Mouse (Mus musculus): Measurements from ENCODE around the gene Fars2. TPM values are rescaled to one million over a fixed set of nuclear protein-coding genes. Genes with fewer than 3 reads are reported as not detected.
"Not testable (repeated sequence)": the region's sequence is repeated elsewhere in the genome, so short reads cannot be mapped to it uniquely, and the experiment has no call there.

Fars2 gene
- polyA plus RNA-seq, 1 experiment from 2014 or later: 26.5 TPM

- Histone ChIP-seq H3K36me3 (replicated peaks) (no peaks in the 10 kb centered on the region), H3K27ac (no peak overlapping the region), H3K9me3 (no peaks in the 10 kb centered on the region), H3K27me3 (ENCODE audit: poor library complexity, severe bottlenecking) (no peaks in the 10 kb centered on the region), H3K4me3 (no peak overlapping the region), H3K4me1 (peaks cover 6% of the 10 kb centered on the region)
- 88% methylated on average over 11 of the region's 11 CpGs for WGBS
- no peak for DNase-seq (ENCODE audit: extremely low spot score, low spot score)
Observed at GRCm38 (mm10) chr13:36369400-36369799, 252.2 kb downstream of the Fars2 start.

GRCm38 (mm10) chr13:36383236-36383635, 266.0 kb downstream of the Fars2 start:
- no peak for DNase-seq (ENCODE audit: extremely low spot score, low spot score)
- H3K27ac ChIP-seq: no peak overlapping the region
- no peak overlapping the region for H3K4me3 ChIP-seq
- 87% methylated on average over 2 of the region's 2 CpGs for WGBS
- no peaks in the 10 kb centered on the region for H3K4me1 ChIP-seq
- H3K27me3 ChIP-seq (ENCODE audit: poor library complexity, severe bottlenecking): no peaks in the 10 kb centered on the region
- no peaks in the 10 kb centered on the region for H3K36me3 ChIP-seq (replicated peaks)
- no peaks in the 10 kb centered on the region for H3K9me3 ChIP-seq

- Histone ChIP-seq H3K9me3 (no peaks in the 10 kb centered on the region), H3K4me3 (no peak overlapping the region), H3K27ac (no peak overlapping the region), H3K27me3 (ENCODE audit: poor library complexity, severe bottlenecking) (no peaks in the 10 kb centered on the region), H3K36me3 (replicated peaks) (no peaks in the 10 kb centered on the region), H3K4me1 (no peaks in the 10 kb centered on the region)
- 89% methylated on average over 5 of the region's 5 CpGs for WGBS
- DNase-seq (ENCODE audit: extremely low spot score, low spot score): no peak
Observed at GRCm38 (mm10) chr13:36386074-36386473, 268.9 kb downstream of the Fars2 start.

- H3K36me3 ChIP-seq (replicated peaks): no peaks in the 10 kb centered on the region
- no peaks in the 10 kb centered on the region for H3K9me3 ChIP-seq
- DNase-seq (ENCODE audit: extremely low spot score, low spot score): no peak
- H3K4me3 ChIP-seq: no peak overlapping the region
- no peaks in the 10 kb centered on the region for H3K27me3 ChIP-seq (ENCODE audit: poor library complexity, severe bottlenecking)
- H3K27ac ChIP-seq: no peak overlapping the region
- no peaks in the 10 kb centered on the region for H3K4me1 ChIP-seq
- 88% methylated on average over 7 of the region's 7 CpGs for WGBS
Observed at GRCm38 (mm10) chr13:36391936-36392335, 274.7 kb downstream of the Fars2 start.

GRCm38 (mm10) chr13:36392666-36393065, 275.5 kb downstream of the Fars2 start:
- DNase-seq (ENCODE audit: extremely low spot score, low spot score): no peak
- no peaks in the 10 kb centered on the region for H3K4me1 ChIP-seq
- WGBS: 82% methylated on average over 4 of the region's 4 CpGs
- H3K9me3 ChIP-seq: no peaks in the 10 kb centered on the region
- no peak overlapping the region for H3K4me3 ChIP-seq
- no peaks in the 10 kb centered on the region for H3K36me3 ChIP-seq (replicated peaks)
- H3K27me3 ChIP-seq (ENCODE audit: poor library complexity, severe bottlenecking): no peaks in the 10 kb centered on the region
- H3K27ac ChIP-seq: no peak overlapping the region

GRCm38 (mm10) chr13:36401011-36401410, 283.8 kb downstream of the Fars2 start:
- no peak overlapping the region for H3K27ac ChIP-seq
- H3K9me3 ChIP-seq: no peaks in the 10 kb centered on the region
- H3K27me3 ChIP-seq (ENCODE audit: poor library complexity, severe bottlenecking): no peaks in the 10 kb centered on the region
- H3K4me1 ChIP-seq: no peaks in the 10 kb centered on the region
- no peak overlapping the region for H3K4me3 ChIP-seq
- no peak for DNase-seq (ENCODE audit: extremely low spot score, low spot score)
- WGBS: 87% methylated on average over 2 of the region's 2 CpGs
- no peaks in the 10 kb centered on the region for H3K36me3 ChIP-seq (replicated peaks)

- Histone ChIP-seq H3K4me1 (peaks cover 8% of the 10 kb centered on the region; the same call in 1 of the 2 replicates), H3K36me3 (replicated peaks) (no peaks in the 10 kb centered on the region), H3K4me3 (no peak overlapping the region), H3K9me3 (no peaks in the 10 kb centered on the region), H3K27me3 (ENCODE audit: poor library complexity, severe bottlenecking) (no peaks in the 10 kb centered on the region), H3K27ac (no peak overlapping the region)
- DNase-seq (ENCODE audit: extremely low spot score, low spot score): no peak
- 83% methylated on average over 1 of the region's 1 CpGs for WGBS
Observed at GRCm38 (mm10) chr13:36413276-36413675, 296.1 kb downstream of the Fars2 start.

GRCm38 (mm10) chr13:36415176-36415575, 298.0 kb downstream of the Fars2 start:
- DNase-seq (ENCODE audit: extremely low spot score, low spot score): no peak
- Histone ChIP-seq H3K27me3 (ENCODE audit: poor library complexity, severe bottlenecking) (no peaks in the 10 kb centered on the region), H3K36me3 (replicated peaks) (no peaks in the 10 kb centered on the region), H3K9me3 (no peaks in the 10 kb centered on the region), H3K27ac (no peak overlapping the region), H3K4me1 (peaks cover 8% of the 10 kb centered on the region; the same call in 1 of the 2 replicates), H3K4me3 (no peak overlapping the region)
- WGBS: 96% methylated on average over 1 of the region's 1 CpGs

- H3K9me3 ChIP-seq: no peaks in the 10 kb centered on the region
- H3K4me1 ChIP-seq: peaks cover 8% of the 10 kb centered on the region; the same call in 1 of the 2 replicates
- no peak overlapping the region for H3K27ac ChIP-seq
- WGBS: 75% methylated on average over 4 of the region's 4 CpGs
- no peak overlapping the region for H3K4me3 ChIP-seq
- no peak for DNase-seq (ENCODE audit: extremely low spot score, low spot score)
- H3K36me3 ChIP-seq (replicated peaks): no peaks in the 10 kb centered on the region
- H3K27me3 ChIP-seq (ENCODE audit: poor library complexity, severe bottlenecking): no peaks in the 10 kb centered on the region
Observed at GRCm38 (mm10) chr13:36416546-36416945, 299.3 kb downstream of the Fars2 start.

GRCm38 (mm10) chr13:36419357-36419756, 302.1 kb downstream of the Fars2 start:
- Histone ChIP-seq H3K36me3 (replicated peaks) (no peaks in the 10 kb centered on the region), H3K9me3 (no peaks in the 10 kb centered on the region; the same call in 1 of the 2 replicates), H3K4me1 (peaks cover 8% of the 10 kb centered on the region; the same call in 1 of the 2 replicates), H3K27me3 (ENCODE audit: poor library complexity, severe bottlenecking) (no peaks in the 10 kb centered on the region), H3K27ac (no peak overlapping the region), H3K4me3 (no peak overlapping the region)
- no peak for DNase-seq (ENCODE audit: extremely low spot score, low spot score)

- no peak for DNase-seq (ENCODE audit: extremely low spot score, low spot score)
- no peaks in the 10 kb centered on the region for H3K4me1 ChIP-seq
- H3K36me3 ChIP-seq (replicated peaks): no peaks in the 10 kb centered on the region
- WGBS: 78% methylated on average over 3 of the region's 3 CpGs
- H3K27me3 ChIP-seq (ENCODE audit: poor library complexity, severe bottlenecking): no peaks in the 10 kb centered on the region
- no peaks in the 10 kb centered on the region; the same call in 1 of the 2 replicates for H3K9me3 ChIP-seq
- no peak overlapping the region for H3K4me3 ChIP-seq
- H3K27ac ChIP-seq: no peak overlapping the region
Observed at GRCm38 (mm10) chr13:36422446-36422845, 305.2 kb downstream of the Fars2 start.

GRCm38 (mm10) chr13:36425824-36426705, 308.9 kb downstream of the Fars2 start:
- WGBS: 93% methylated on average over 17 of the region's 17 CpGs
- H3K27me3 ChIP-seq (ENCODE audit: poor library complexity, severe bottlenecking); H3K36me3 ChIP-seq (replicated peaks); DNase-seq (ENCODE audit: extremely low spot score, low spot score); H3K27ac ChIP-seq; H3K4me1 ChIP-seq; H3K9me3 ChIP-seq; H3K4me3 ChIP-seq: not testable (repeated sequence)

- WGBS: 89% methylated on average over 7 of the region's 7 CpGs
- H3K27me3 ChIP-seq (ENCODE audit: poor library complexity, severe bottlenecking): no peaks in the 10 kb centered on the region
- H3K9me3 ChIP-seq: no peaks in the 10 kb centered on the region
- H3K4me3 ChIP-seq: no peak overlapping the region
- no peak for DNase-seq (ENCODE audit: extremely low spot score, low spot score)
- no peaks in the 10 kb centered on the region for H3K36me3 ChIP-seq (replicated peaks)
- H3K4me1 ChIP-seq: peaks cover 9% of the 10 kb centered on the region; the same call in 1 of the 2 replicates
- H3K27ac ChIP-seq: no peak overlapping the region
Observed at GRCm38 (mm10) chr13:36429500-36430189, 312.4 kb downstream of the Fars2 start.
